Mouse (Mus musculus) CD4-positive, CD25-positive, alpha-beta regulatory T cell, adult 2 months (primary cell): ENCODE data around the gene Gipc3.
A peak's percentile ranks its signal among the peaks of the same experiment; 100 is the strongest.

Experiments used
- DNase-seq: peaks from one replicate; pipeline ENCODE4 v3.0.0-alpha.2; 2012; ENCODE audit warnings: low read depth, low spot score

The Gipc3 gene

DNA sequence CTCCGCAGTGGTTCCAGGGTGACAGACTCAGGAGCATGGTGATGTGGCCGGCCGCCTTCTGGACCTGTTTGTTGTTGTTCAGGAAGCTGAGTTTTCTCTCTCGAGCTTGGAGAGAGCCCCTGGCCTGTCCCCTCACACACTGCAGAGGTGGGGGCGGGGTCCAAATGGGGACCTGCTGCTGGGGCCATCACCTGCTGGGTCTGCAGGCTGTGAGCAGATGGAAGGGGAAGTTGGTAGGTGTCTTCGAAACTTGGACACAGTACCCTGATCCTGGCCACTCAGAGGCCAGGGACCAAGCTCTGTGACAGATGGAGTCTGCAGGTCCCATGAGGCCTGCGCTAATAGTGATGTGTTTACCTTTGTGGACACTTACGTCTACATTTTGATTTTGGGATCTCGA, 41.7 kb downstream of the Gipc3 start:
- no peak for DNase-seq

DNA sequence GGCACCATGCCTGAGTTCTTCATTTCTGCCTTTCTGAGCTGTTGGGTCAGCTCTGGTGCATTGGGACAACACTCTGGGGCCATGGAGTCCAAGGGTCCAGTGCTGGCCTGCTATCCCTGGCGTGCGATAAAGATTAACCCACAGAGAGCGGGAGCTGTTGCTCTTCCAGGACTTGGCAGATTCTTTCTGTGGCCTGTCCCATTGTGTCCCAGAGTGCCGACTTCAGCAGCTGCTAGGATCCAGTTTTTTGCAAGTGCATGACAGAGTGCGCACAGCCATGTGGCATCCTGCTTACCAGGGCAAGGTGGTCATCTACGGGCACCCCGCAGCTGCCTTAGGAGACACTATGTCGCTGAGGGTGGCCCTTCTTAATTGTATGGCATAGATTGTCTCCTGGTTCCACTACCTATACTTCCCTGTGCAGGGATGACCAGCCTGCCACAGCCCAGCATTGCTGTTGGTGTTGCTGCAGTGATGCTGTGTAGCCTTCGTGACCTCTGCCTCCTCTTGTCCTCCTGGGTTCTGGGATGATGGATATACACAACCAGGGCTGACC, 42.6 kb downstream of the Gipc3 start:
- DNase-seq = no peak

DNA sequence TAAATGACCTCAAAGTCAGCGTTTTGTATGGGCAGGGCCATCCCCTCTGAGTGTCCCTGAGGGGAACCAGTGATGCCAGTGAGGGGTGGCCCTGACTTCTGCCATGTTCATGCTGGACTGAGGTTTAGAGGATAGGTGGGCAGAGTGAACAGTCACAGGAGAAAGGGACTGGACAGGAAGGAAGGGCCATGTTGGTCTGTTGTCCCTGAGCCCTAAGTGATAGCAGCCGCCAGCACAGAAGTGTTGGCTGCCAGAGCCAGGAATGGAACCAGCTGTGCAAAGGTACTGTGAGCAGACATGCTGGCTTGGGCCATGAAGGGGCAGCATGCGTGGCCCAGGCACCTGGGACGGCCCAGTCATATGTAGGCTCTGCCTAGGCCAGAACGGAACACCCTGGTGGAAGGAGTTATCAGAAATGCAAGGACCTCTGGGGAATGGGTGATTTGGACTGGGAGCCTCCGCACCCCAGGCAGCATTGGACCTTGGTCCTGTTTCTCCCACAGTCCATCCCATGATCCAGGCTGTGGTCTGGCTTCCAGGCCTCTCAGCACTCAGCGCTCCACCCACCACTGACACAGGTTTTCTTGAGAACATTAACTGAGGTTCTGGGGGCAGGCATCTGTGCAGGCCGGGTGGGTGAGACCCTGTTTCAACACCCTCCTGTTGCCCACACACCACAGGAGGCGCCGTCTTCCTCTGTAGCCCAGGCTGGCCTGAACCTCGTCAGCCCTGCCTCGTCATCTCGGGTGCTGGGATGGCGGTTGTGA, 43.3 kb downstream of the Gipc3 start:
- DNase-seq = no peak

DNA sequence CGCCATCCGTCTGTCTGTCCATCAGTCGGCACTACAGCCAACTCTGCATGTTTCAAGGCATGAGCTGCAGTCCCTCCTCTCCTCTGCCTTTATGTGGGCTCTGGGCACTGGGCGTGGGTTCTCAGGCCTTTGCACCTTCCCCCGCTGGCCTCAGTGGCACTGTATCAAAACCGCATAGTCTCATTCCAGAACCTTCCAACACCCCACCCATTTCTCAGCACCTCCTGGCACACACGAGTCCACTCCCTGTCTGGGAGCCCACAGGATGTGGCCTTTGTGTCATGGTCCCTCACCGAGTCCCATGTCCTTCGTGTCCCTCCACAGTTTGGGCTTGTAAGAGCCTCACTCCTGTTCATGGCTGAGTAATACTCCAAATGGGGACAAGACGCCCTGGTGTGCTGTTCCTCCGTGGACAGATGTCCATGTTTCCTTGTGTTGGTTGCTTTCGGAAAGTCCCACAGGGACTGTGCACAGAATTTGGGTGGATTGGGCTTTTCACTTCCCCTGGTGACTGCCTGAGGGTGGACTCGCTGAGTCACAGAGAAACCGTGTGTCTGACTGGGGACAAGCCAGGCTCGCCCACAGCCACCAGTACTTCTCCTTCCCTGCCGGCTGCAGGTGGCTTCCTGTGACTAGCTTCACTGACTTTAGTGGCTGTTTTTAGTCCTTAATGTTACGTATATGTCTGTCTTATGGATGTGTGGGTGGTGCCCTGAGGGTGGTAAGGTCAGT, 44.5 kb downstream of the Gipc3 start:
- DNase-seq = peak; percentile 66

DNA sequence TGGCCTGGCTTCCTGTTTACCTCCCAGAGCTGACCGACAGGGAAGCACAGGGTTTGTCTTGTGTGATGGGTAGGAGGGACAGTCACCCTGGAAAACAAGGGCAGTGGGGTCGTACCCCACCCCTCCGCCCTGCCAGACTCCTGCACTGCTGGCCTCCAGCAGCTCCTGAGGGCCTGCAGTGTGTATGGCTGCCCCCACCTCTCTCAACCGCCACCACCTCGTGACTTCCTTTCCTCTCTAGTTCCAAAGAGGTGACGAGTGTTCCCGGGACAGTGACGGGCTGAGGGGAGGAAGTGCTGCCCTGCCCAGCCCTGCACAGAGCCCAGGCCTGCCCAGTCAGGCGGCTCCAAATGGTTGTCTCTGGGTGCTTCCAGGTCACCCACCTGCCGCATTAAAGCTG, 45.2 kb downstream of the Gipc3 start:
- DNase-seq = peak; percentile 74

DNA sequence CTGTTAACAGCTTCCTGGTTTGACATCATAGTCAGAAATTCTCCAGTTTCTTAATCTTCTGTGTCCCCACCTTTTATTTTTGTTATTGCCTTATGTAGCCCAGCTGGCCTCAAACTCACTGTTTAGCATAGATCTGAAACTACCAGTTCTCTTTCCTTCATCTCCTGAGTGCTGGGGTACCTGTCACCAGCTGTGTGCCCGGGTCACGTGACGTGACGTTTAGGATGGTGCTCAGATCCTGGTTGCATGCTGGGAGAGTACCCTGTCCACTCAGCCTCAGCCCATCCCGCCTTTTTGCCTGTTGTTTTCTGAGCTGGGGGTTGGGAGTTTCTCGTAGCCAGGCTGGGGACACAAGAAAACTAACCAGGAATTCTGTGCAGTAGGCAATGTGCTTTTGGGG, 45.8 kb downstream of the Gipc3 start:
- DNase-seq = no peak

DNA sequence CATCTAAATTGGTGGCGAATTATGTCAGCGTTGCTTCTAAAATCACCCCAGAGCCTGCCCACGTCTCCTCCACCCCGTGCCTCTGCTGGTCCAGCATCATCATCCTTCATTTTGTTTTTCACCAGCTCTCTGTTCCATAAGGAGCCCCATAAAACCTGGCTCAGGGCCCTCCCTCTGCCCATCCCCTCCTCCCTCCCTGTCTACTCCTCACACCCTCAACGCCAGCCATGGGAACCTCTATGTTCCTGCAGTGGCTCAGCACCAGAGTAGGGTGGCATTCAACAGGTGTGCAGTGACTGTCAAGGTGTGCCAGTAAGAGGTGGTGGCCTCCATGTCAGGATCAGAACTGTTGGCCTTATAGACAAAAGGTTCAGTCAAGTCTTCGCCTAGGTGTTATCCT, 47.9 kb downstream of the Gipc3 start:
- DNase-seq = no peak

DNA sequence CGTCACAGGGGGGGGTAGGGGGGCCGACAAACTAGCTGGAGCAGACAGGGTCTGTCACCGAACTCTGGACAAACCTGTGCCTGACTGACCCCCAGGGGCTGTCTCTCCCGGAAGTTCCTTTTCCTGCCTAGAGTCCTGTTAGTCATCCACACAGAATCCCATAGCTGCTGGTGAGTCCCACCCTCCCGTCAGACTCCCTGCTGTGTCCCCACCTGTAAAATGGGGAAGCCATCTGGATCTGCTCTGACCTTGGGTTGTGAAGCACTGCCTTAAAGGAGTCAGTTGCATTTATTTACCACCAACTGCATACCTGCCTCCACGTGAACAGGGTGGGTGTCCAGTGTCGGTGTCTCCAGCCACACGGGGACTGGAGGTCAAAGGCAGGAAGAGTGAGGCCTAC, 48.6 kb downstream of the Gipc3 start:
- DNase-seq = no peak

DNA sequence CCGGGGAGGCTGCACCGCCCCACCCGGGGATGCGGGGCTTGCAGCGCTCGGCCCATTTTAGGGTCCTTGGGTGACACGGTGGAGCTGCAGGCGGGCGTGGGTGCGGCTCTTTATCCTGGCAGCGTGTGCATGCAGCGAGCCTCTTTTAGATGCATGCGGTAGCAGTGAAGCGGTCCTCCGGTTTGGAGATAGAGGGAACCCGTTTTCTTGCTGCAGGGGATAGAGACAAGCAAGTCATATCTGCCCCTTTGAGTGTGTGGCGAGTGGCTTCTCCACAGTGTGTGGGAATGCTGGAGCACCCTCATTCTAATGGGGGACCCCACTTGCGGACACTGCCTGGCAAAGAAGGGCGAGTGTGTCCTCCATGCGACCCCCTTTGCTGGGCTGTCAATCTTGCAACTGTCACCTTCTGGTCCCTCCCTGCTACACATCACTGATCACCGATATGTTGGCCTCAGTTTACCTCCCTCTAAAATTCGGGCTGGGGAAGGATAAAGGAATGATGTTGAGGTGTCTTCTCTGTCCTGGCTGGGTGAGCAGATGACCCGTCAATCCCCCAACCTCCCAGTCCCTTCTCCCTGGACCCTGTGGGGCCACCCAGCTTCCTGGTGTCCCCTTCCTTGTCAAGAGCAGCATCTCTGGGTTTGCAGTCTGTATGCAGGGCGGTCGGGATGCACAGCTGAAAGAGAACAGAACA, 49.6 kb downstream of the Gipc3 start:
- DNase-seq = no peak

DNA sequence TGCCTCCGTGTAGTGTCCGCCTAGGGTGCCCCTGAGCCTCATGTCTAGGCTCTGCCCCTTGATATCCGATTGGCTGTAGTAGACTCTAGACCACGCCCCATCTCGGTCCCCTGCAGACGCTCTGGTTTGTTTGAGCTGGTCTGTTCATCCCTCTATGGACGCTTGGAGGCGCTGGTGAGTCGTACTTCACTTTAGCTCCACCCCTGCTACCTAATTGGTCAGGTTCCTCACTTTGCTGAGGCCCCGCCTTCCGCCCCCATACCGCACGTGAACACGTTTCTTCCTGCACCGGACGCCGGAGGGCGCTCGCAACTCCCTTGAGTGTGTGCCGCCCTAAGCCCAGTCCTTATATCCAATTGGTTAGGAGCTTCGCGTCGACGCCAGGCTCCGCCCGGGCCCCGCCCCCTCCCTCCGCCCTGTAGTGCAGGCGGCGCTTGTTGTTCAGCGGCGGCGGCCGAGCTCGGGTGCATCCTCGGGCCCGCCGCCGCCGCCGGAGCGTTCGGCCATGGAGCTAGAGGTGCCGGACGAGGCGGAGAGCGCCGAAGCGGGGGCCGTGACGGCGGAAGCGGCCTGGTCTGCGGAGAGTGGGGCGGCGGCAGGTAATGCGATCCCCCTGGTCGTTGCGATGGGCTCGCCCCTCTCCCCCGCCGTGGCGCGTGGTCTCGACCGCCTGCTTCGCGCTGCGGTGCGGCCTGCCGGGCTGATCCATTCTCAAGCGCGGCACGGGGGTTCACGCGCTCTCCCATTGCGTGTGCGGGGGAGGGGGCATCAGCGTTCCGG, 50.3 kb downstream of the Gipc3 start, which contains the start of gene Pip5k1c:
Gene Pip5k1c, plus strand, starts transcription at position 410 of the 780 bp plus-strand sequence.
- DNase-seq = peak; percentile 100

DNA sequence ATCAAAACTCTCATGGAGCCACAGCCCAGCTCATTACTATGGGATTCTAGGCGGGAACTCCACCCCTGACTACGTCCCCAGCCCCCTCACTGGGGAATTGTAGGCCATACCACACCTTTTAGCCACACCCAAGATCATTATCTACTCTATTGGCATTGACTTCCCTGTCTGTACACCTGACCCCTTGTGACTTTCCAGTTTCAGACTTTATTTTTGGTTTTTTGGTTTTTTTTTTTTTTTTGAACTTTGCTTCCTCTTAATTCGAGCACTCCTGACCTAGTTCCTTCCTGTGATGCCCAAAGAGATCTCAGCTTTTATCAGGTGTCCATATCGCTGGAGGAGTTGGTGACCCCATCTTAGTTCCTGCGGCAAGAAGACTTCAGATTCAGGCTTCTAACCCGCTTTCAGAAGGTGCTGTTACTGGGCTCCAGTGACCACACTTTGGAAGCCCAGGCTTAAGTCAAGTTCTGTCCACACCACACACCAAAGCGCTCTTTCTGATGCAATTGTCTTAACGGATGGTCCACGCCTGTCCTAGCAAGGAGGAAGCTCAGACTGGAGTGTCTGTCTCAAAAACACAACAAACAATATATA, 51.5 kb downstream of the Gipc3 start, which contains the start of gene Tjp3:
Gene Tjp3, minus strand, starts transcription at position 71 of the 594 bp plus-strand sequence.
- no peak for DNase-seq

DNA sequence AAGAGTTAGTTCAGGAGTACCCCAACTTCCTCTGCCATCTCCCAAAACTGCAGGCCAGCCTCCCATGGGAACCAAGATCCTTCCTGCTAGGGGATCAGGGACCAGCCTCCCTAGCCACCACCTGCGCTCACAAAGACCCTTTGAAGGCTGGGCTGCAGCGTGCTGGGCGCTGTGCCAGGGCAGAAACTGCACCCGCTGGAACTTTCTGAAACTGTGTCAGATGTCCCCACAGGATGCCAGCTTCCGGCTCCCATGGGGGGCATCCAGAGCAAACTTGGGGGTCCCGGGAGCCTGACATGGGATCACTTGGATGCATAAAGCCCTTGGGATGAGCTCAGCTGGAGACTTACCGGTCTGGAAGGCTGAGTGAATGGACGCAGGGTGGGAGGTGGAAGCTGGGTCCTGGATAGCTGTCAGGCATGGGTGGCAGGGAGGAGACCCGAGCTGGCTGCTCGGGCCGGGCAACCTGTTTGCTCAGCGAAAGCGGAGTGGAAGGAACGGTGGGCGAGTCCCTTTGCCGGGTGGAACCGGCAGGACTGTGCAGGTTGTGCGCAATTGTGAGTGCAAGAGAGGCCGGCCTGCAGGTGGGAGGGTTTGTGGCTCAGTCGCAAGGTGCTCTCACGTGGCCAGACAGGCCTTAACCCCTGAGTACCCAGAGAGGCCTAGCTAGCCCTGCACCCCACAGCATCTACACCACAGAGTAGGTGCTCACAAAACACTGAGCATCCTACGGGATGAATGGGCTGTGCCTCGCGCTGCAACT, 52.2 kb downstream of the Gipc3 start:
- DNase-seq = peak; percentile 41

DNA sequence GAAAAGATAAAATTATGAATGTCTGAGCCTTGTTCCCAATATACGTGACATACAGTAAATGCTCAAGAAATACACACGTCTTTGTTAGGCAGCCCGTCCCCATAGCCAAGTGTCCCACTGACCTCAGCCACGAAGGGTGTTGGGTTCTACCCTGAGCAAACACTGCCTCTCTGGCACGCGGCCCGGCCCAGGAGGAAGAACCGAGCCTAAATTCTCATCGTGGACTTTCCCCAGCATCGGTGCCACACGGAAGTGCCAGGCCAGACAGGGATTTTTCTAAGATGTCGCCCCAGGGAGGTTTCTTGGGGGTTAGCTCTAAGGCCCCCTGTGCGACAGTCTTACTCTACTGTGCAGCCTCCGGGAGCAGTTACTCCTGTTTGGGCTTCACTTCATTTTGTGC, 53.3 kb downstream of the Gipc3 start:
- no peak for DNase-seq

DNA sequence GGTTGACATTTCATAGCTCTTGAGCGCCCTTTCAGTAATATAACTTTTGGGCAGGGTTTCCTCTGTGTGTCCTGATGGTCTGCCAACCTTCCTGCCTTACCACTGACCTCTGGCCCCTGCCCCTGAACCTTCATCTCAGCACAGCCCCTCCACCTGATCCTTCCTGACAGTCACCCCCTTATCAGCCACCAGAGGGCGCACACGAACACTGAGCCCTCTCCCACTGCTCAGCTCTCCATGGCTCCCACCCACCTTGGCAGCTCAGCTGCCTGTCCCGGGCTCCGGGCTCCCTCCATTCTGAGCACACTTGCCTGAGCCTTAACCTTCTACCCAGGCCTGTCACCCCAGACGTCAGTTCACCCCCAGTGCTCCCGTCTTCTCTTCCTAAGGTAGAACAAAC, 53.8 kb downstream of the Gipc3 start:
- peak; percentile 90 for DNase-seq

DNA sequence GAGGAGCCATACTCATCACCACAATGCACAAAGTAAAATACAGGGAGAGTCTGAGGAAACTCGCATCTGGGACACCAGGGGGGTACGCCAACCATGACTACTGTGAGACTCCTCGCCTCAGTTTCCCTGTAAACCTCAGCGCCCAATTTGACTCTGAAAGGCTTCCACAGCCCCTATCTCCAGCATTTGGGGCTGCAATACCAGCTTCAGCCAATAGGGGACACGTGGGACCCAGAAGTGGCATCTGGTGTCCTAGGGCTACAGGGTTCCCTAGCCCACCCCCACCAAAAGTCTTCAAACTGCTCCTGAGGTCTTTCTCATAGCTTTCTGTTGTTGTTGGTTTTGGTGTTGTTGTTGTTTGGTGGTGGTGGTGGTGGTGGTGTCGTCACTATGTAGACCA, 54.5 kb downstream of the Gipc3 start:
- peak; percentile 66 for DNase-seq

DNA sequence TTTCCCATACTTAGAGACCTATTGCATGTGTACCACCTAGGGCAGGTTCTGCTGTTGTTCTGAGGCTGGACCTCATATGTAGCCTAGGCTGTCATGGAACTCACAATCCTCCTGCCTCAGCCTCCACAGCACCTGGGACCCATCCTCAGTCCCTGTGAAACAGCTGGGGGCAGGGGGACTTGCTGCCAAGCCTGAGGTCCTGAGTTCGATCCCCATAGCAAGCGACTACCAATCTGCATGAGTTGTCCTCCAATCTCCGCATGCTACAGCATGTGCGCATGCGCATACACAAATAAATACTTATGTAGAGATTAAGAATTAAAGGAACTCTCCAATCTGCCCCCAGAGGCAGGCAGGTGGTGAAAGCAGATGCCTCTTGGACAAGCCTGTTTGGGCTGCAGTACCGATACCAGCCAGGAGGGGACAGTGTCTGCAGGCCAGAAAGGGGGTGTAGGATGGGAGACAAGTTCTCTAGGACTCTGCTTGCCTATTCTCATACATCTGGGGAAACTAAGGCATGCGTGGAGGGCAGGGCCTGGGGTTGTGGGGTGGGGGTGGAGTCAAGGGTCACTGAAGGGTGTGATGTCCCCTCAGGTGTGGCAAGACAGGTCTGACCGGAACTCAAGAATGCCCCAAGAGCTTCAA, 55.4 kb downstream of the Gipc3 start:
- DNase-seq = peak; percentile 83

DNA sequence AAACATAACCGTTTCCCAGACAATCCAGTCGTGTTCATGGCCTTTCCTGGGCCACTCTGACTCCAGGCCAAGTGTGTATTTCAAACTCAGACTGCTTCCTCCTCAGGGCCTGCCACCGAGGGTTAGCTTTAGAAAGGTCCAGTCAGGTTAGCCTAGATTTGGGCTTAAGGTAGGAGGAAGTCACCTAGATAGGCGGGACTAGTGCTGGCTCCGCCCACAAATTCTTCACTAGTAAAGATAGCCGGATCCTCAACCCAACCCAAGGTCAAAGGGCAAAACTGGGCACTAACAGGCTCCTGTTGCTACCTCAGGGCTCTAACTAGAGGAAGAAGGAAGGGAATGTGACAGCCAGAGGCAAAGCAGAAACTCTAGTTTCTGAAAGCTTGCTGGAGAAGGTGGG, 56.5 kb downstream of the Gipc3 start:
- DNase-seq = peak; percentile 55

DNA sequence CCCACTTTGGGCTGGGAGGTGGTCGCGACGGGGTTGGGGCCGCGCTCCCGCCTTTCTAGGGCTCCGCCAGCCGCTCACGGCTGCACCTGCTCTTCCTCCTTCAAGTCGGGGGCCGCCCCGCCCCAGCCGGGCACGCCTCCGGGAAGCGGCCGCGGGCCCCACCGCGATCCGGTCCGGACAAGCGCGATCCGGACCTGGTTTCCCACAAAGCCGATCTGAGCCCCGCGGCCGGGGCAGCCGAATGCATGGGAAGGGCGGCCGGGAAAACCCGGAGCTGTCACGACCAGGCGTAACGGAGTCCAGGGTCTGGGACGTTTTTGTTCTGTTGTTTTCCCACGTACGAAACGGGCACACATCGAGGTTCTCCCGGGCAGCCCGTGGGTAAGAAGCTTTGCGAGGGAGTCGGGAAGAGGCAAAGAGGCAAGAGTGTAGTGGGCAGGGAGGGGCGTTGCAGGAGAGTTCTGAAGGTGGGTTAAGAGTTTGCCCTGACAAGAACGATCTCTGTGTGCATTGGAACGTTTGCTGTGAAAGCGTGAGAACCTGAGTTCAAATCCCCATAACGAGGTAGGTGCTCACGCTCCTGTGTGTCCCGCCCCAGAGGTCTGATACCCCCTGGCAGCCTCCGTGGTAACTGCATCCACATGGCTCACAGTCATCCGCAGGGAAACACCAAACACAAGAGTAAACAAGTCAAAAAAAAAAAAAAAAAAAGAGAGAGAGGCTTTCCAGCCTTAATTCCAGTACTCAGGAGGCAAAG, 57.2 kb downstream of the Gipc3 start:
- peak; percentile 93 for DNase-seq
